Mouse (Mus musculus) hindbrain, embryonic 13.5 days (tissue): ENCODE data around the gene Tlk2. TPM values are rescaled to one million over a fixed set of nuclear protein-coding genes. Genes with fewer than 3 reads are reported as not detected.
A peak's percentile ranks its signal among the peaks of the same experiment; 100 is the strongest.

Experiments
- ATAC-seq: fragments of 200-750 bp; cut with Nextera tagmentation; 2 replicates; pipeline ENCODE4 v1.8.0; 2017; ENCODE audit warnings: moderate TSS enrichment; ENCODE audit not compliant: low FRiP score
- H3K27ac ChIP-seq: fragments of 300-500 bp; sonication (generic); 2 replicates; pipeline ENCODE4 v1.5.1; 2015; ENCODE audit warnings: inconsistent platforms, mild to moderate bottlenecking, moderate library complexity
- H3K27me3 ChIP-seq: fragments of 300-500 bp; sonication (generic); 2 replicates; pipeline ENCODE4 v1.6.1; 2015; ENCODE audit warnings: mild to moderate bottlenecking, inconsistent platforms
- H3K36me3 ChIP-seq: fragments of 300-500 bp; sonication (generic); 2 replicates; pipeline ENCODE4 v1.6.1; 2015; ENCODE audit warnings: mild to moderate bottlenecking, inconsistent platforms
- H3K4me1 ChIP-seq: fragments of 300-500 bp; sonication (generic); replicated peaks from 2 replicates; pipeline ENCODE4 v1.6.1; 2015; ENCODE audit warnings: inconsistent platforms
- H3K4me2 ChIP-seq: fragments of 300-500 bp; sonication (generic); 2 replicates; pipeline ENCODE4 v1.6.1; 2015; ENCODE audit warnings: inconsistent platforms, mild to moderate bottlenecking, moderate library complexity
- H3K4me3 ChIP-seq: fragments of 300-500 bp; sonication (generic); 2 replicates; pipeline ENCODE4 v1.5.1; 2015; ENCODE audit warnings: mild to moderate bottlenecking, inconsistent platforms
- H3K9ac ChIP-seq: fragments of 300-500 bp; sonication (generic); 2 replicates; pipeline ENCODE4 v1.6.1; 2015; ENCODE audit warnings: mild to moderate bottlenecking, inconsistent platforms
- H3K9me3 ChIP-seq: fragments of 300-500 bp; sonication (generic); 2 replicates; pipeline ENCODE4 v1.6.1; 2016; ENCODE audit warnings: inconsistent platforms
- WGBS: fragments of 180-500 bp; shearing (Covaris S2); methylation state at CpG from one replicate; pipeline ENCODE4 v1.1.7; 2015; 5-methylcytosine and 5-hydroxymethylcytosine counted together
- polyA plus RNA-seq: library from polyadenylated mRNA; unstranded; fragments of >200 nt; fragmentation: Nextera tagmentation; extraction: Ambion mirVana; gene quantifications from 2 replicates; pipeline ENCODE4 v1.2.1, GENCODE M21; 2015

Tlk2 gene
- polyA plus RNA-seq, 1 experiment from 2014 or later: 18.1 TPM

DNA sequence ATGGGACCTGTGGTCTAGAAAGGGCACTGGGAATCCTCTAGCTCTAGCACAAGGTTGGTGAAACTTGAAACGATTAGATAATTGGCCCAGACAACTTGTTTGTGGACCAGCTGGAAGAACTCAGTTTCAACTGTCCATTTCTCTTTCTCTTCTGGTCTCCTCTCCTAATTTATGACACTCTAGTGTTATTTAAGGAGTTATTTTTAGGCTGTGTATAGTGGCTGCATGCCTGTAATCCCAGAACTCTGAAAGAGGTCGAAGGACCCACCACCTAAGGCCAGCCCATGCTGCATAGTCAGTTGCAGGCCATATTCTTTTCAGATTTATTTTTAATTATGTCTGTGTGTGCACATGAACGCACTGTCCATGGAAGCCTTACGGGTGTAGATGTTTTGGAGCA lies 916 bp downstream of the Tlk2 start:
- H3K27me3 ChIP-seq: no peaks in the 10 kb centered on the region
- H3K4me2 ChIP-seq: peak overlapping the region; percentile 88
- ATAC-seq: no peak
- H3K27ac ChIP-seq: no peak overlapping the region
- H3K9me3 ChIP-seq: no peaks in the 10 kb centered on the region
- H3K4me3 ChIP-seq: peak overlapping the region; percentile 99
- 79% methylated on average over 4 of the region's 4 CpGs for WGBS
- peaks cover 9% of the 10 kb centered on the region for H3K36me3 ChIP-seq
- H3K4me1 ChIP-seq: peaks cover 38% of the 10 kb centered on the region
- no peak overlapping the region for H3K9ac ChIP-seq

DNA sequence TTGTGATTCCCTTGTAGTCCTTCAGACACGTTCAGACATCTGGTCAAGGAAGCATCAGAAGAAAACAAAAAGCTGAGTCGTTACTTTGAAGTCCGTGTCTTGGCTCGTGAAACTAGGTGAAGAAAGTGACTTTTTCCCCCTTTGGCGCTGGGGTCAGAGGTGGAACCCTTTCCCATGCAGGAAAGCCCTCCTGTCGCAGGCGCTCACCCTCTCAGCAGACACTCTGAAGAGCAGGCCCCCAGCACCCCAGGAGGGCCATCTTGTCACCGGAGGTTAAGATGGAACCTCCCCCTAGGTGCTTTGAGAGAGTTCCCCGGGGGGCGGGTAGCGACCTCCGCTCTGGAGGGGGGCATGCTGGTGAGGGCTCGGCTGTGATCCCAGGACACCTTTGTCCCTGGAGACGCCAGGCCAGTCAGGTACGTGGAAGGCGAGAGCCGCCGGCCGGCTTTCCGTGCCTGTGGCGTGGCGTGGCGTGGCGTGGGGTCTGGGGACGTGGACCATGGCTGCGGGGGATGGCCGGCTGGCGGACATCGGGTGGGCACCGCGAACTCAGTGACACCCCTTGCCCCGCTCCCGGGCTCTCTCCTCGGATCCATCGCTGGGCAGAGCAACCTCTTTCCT lies 2.0 kb downstream of the Tlk2 start:
- Histone ChIP-seq H3K36me3 (peaks cover 14% of the 10 kb centered on the region), H3K4me1 (peaks cover 41% of the 10 kb centered on the region), H3K4me3 (peak overlapping the region; percentile 99), H3K27me3 (no peaks in the 10 kb centered on the region), H3K9ac (peak overlapping the region; percentile 95), H3K27ac (peak overlapping the region; percentile 97), H3K9me3 (no peaks in the 10 kb centered on the region), H3K4me2 (peak overlapping the region; percentile 88)
- ATAC-seq: peak; percentile 21
- under 1% methylated on average over 33 of the region's 35 CpGs for WGBS

DNA sequence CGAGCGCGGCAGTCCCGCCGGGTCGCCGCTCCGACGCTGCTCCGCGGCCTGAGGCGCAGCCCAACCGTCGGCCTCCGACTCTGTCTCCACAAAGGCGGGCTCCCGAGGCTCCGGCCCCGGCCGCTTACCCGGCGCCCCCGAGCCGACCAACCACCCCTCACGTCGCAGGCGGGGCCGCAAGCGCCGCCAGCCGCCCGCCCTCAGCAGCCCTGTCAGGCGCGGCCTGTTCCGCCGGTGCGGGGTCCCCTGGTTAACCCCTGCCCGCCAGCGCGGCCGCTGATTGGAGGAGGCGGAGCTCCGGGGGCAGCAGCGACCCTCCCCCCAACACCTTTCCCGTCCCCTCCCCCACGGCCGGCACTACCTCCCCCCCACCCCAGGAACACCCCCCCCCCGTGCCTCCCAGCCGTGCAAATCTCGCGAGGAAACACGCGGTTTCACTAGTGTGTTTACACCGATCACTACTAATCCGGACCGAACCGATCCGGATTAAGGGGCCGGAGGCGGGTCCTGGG lies 2.6 kb downstream of the Tlk2 start:
- peak; percentile 96 for ATAC-seq
- H3K9ac ChIP-seq: peak overlapping the region; percentile 98
- WGBS: under 1% methylated on average over 47 of the region's 60 CpGs

GRCm38 (mm10) chr11:105181689-105182460 lies 3.3 kb downstream of the Tlk2 start:
- ATAC-seq: peak; percentile 72
- Histone ChIP-seq H3K27ac (peak overlapping the region; percentile 97), H3K4me1 (peaks cover 41% of the 10 kb centered on the region), H3K9me3 (no peaks in the 10 kb centered on the region), H3K4me2 (peak overlapping the region; percentile 70), H3K27me3 (no peaks in the 10 kb centered on the region), H3K9ac (peak overlapping the region; percentile 98), H3K36me3 (peaks cover 16% of the 10 kb centered on the region), H3K4me3 (peak overlapping the region; percentile 99)
- 2% methylated on average over 71 of the region's 89 CpGs for WGBS

More for the DNA sequence above, 2.6 kb downstream of the Tlk2 start:
- Histone ChIP-seq H3K27me3 (no peaks in the 10 kb centered on the region), H3K27ac (peak overlapping the region; percentile 97), H3K36me3 (peaks cover 16% of the 10 kb centered on the region), H3K4me1 (peaks cover 41% of the 10 kb centered on the region), H3K4me2 (peak overlapping the region; percentile 88), H3K9me3 (no peaks in the 10 kb centered on the region), H3K4me3 (peak overlapping the region; percentile 99)

- H3K9ac ChIP-seq: peak overlapping the region; percentile 98
- WGBS: 9% methylated on average over 4 of the region's 4 CpGs
- H3K4me2 ChIP-seq: peak overlapping the region; percentile 70
- peaks cover 41% of the 10 kb centered on the region for H3K4me1 ChIP-seq
- H3K36me3 ChIP-seq: peaks cover 12% of the 10 kb centered on the region
- H3K4me3 ChIP-seq: peak overlapping the region; percentile 99
- no peak for ATAC-seq
- no peaks in the 10 kb centered on the region for H3K9me3 ChIP-seq
- H3K27me3 ChIP-seq: no peaks in the 10 kb centered on the region
- H3K27ac ChIP-seq: peak overlapping the region; percentile 97
These were observed 3.9 kb downstream of the Tlk2 start for GRCm38 (mm10) chr11:105182461-105182855.

DNA sequence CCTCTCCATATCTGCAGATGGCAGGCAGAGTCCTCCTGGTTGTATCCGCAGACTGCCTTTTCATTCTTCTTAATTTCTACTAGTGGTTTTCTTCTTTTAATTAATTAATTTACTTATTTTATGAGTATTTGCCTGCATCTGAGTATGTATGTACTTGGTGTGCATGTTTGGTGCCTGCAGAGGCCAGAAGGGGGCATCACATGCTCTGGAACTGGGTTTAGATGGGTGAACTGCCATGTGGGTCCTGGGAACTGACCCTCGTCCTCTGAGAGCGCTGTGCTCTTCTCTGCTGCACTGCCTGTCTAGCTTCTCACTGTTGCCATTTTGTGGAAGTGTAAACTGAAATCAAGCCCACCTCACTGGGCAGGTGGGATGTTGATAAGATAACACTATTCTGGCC lies 6.1 kb downstream of the Tlk2 start:
- Histone ChIP-seq H3K27ac (no peak overlapping the region), H3K36me3 (peaks cover 12% of the 10 kb centered on the region), H3K27me3 (no peaks in the 10 kb centered on the region), H3K4me3 (no peak overlapping the region), H3K9me3 (no peaks in the 10 kb centered on the region), H3K4me1 (peaks cover 28% of the 10 kb centered on the region), H3K4me2 (no peak overlapping the region), H3K9ac (no peak overlapping the region)
- no peak for ATAC-seq
- WGBS: 93% methylated on average over 3 of the region's 3 CpGs

DNA sequence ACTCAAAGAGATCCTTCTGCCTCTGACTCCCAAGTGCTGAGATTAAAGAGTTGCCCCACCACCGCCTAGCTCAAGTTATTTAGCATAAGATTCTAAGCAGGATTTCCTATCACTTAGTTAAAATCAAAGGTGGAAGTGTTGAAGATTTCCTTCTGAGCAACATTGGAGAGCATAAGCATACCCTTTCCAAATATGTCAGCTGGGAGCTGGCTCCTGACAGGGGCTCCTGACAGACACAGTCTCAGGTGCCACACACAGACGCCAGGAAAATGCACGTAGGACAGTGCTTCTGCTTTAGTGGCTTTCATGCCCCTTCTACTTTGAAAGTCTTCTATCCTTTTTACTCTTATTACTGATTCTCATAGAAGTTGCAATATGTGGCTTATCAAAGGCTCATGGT lies 13.6 kb downstream of the Tlk2 start:
- no peak overlapping the region for H3K27ac ChIP-seq
- 0 out of 2 replicates have a peak, but pooled peaks cover 3% of the 10 kb centered on the region for H3K36me3 ChIP-seq
- no peak overlapping the region for H3K9ac ChIP-seq
- no peaks in the 10 kb centered on the region for H3K4me1 ChIP-seq
- H3K9me3 ChIP-seq: no peaks in the 10 kb centered on the region
- ATAC-seq: no peak
- H3K4me2 ChIP-seq: no peak overlapping the region
- 96% methylated on average over 3 of the region's 3 CpGs for WGBS
- H3K27me3 ChIP-seq: no peaks in the 10 kb centered on the region
- no peak overlapping the region for H3K4me3 ChIP-seq

DNA sequence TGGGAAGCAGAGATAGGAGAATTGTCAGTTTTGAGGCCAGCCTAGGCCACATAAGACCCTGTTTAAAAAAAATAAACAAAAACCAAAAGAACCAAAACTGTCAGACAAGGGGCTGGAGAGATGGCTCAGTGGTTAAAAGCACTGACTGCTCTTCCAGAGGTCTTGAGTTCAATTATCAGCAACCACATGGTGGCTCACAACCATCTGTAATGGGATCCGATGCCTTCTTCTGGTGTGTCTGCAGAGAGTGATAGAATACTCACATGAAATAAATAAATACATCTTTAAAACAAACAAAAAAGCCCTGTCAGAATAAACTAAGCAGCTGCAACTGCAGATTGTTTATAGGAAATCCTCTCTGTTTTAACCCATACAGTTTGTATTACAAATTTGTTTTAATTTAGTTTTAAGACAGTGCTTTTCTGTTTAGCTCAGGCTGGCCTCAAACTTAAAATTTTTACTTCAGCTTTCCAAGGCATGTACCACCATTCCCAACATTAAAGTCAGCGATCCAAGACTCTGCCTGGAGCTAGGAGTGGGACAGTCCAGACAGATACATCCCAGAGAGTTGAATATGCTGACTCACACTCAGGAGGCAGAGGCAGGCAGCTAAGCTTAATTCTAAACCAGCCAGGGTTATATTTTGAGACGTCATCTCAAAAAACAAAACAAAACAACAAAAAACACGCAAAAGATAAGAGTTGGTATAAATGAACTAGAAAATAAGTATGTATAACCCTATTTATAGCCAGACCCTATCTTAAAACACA lies 18.5 kb downstream of the Tlk2 start:
- no peak for ATAC-seq
- H3K9me3 ChIP-seq: no peaks in the 10 kb centered on the region
- no peaks in the 10 kb centered on the region for H3K4me1 ChIP-seq
- no peak overlapping the region for H3K4me2 ChIP-seq
- no peak overlapping the region for H3K9ac ChIP-seq
- no peak overlapping the region for H3K27ac ChIP-seq
- 0 out of 2 replicates have a peak, but pooled peaks cover 3% of the 10 kb centered on the region for H3K36me3 ChIP-seq
- H3K27me3 ChIP-seq: no peaks in the 10 kb centered on the region
- 94% methylated on average over 4 of the region's 4 CpGs for WGBS
- no peak overlapping the region for H3K4me3 ChIP-seq

DNA sequence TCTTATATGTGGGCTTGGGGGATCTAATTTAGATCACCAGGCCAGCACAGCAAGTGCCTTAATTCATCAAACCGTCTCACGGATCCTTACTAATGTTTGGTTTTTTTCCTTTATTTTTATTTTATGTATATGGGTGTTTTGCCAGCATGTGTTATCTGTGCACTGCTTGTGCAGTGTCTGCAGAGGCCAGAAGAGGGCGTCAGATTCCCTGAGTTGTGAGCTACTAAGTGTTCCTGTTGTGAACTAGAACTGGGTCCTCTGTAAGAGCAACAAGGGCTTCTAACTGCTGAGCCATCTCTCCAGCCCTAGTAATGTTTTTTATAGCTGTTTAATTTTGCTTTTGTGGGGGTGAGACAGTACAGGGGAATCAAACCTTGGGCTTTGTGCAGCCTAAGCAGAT lies 23.8 kb downstream of the Tlk2 start:
- H3K27ac ChIP-seq: no peak overlapping the region

GRCm38 (mm10) chr11:105210007-105210406 lies 31.4 kb downstream of the Tlk2 start:
- H3K27ac ChIP-seq: no peak overlapping the region
- H3K4me2 ChIP-seq: no peak overlapping the region
- no peak for ATAC-seq
- H3K9me3 ChIP-seq: no peaks in the 10 kb centered on the region
- H3K4me1 ChIP-seq: no peaks in the 10 kb centered on the region
- no peak overlapping the region for H3K9ac ChIP-seq
- H3K36me3 ChIP-seq: peaks cover 13% of the 10 kb centered on the region
- no peak overlapping the region for H3K4me3 ChIP-seq
- WGBS: 97% methylated on average over 1 of the region's 1 CpGs
- no peaks in the 10 kb centered on the region for H3K27me3 ChIP-seq

More for the DNA sequence above, 23.8 kb downstream of the Tlk2 start:
- Histone ChIP-seq H3K27me3 (no peaks in the 10 kb centered on the region), H3K4me3 (no peak overlapping the region), H3K9ac (no peak overlapping the region), H3K4me1 (peaks cover 7% of the 10 kb centered on the region), H3K36me3 (no peaks in the 10 kb centered on the region), H3K4me2 (no peak overlapping the region), H3K9me3 (no peaks in the 10 kb centered on the region)
- WGBS: 67% methylated on average over 3 of the region's 3 CpGs
- no peak for ATAC-seq

DNA sequence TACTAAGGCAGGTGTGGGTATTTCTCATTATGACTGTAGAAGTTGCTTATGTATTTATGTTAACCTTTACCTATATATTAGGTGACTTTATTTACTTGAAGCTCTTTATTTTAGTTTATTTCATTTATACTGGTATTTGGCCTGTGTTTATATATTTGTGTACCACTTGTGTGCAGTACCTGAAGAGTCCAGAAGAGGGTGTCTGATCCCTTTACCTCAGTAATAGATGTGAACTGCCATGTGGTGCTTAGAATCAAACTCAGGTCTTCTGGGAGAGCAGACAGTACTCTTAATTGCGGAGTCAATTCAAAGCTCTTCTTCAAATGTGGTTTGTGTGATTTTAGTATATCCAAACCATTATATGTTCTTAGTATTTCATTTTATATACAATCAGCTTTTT lies 35.6 kb downstream of the Tlk2 start:
- Histone ChIP-seq H3K4me1 (no peaks in the 10 kb centered on the region), H3K27me3 (no peaks in the 10 kb centered on the region), H3K9me3 (no peaks in the 10 kb centered on the region), H3K4me3 (no peak overlapping the region), H3K9ac (no peak overlapping the region), H3K4me2 (no peak overlapping the region), H3K27ac (no peak overlapping the region), H3K36me3 (peaks cover 10% of the 10 kb centered on the region)
- 97% methylated on average over 1 of the region's 1 CpGs for WGBS
- ATAC-seq: no peak

DNA sequence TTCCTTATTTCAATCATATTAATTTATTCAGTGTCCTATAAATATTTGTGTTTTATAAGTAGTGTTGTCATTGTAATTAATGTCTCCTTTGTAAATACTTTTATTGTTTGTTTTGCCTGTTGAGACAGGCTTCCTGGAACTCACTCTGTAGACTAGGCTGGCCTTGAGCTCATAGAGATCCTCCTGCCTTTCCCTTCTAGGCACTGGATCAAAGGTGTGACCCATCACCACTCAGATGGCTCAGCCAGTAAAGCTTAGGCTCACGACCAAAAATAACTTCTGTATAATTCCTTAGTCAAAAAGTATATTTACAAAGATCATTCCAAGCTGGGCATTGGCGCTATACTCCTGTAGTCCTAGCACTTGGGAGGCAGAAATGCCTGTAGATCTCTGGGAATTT lies 39.2 kb downstream of the Tlk2 start:
- Histone ChIP-seq H3K27me3 (no peaks in the 10 kb centered on the region), H3K9ac (no peak overlapping the region), H3K4me2 (no peak overlapping the region), H3K4me1 (no peaks in the 10 kb centered on the region), H3K36me3 (peaks cover 17% of the 10 kb centered on the region), H3K9me3 (no peaks in the 10 kb centered on the region), H3K27ac (no peak overlapping the region), H3K4me3 (no peak overlapping the region)
- WGBS: 93% methylated on average over 2 of the region's 2 CpGs
- ATAC-seq: no peak
